Mouse (Mus musculus) ES-Bruce4 (cell line): ENCODE data around the gene Parp8.

ENCODE experiments used
- CTCF ChIP-seq: IDR thresholded peaks from one replicate; pipeline ENCODE4 v1.8.1; 2011; ENCODE audit warnings: low read depth, low read length
- EP300 ChIP-seq: IDR thresholded peaks from 2 replicates; pipeline ENCODE4 v1.6.1; 2011; ENCODE audit warnings: low read depth, low read length; ENCODE audit not compliant: insufficient read depth
- POLR2A ChIP-seq: IDR thresholded peaks from one replicate; pipeline ENCODE4 v1.8.1; 2011; ENCODE audit warnings: low read length; ENCODE audit not compliant: insufficient read depth

DNA sequence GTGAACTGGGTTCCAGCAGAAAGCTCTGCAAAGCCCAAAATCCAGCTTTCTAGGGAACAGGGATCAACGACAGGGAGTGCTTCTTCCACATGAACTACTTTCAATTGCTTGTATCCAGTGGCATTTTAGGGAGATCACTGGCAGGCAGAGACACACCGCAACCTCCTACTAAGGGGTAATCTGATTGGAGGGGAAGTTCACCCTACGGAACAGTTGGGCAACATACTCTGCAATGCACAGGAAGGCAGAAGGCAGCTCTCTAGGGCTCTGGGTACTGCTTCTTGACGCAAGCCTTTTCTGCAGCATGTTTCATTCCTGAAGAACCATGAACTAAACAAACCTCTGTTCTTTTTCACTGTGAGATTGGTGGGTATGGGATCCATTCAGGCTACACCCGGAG, 10.9 kb upstream of the Parp8 start:
- TF ChIP-seq CTCF (no peak), POLR2A (no peak), EP300 (no peak)
